Mouse (Mus musculus) MEL (cell line): ENCODE measurements around the gene Neurod2. TPM values are rescaled to one million over a fixed set of nuclear protein-coding genes. Genes with fewer than 3 reads are reported as not detected.

Experiments used
- DNase-seq: peaks from one replicate; pipeline ENCODE4 v3.0.0; 2011; ENCODE audit warnings: low read depth, low spot score
- H3K27ac ChIP-seq: 2 replicates; pipeline ENCODE4 v1.5.1; 2012; ENCODE audit warnings: low read depth, mild to moderate bottlenecking, control low read depth, low read length, moderate library complexity; ENCODE audit not compliant: control insufficient read depth
- H3K27me3 ChIP-seq, 2 experiments: fragments of 150-350 bp in 1 of 2; sonication (generic) in 1 of 2; 2 replicates each; pipeline ENCODE4 v1.6.1; 2012; ENCODE audit warnings: low read length in 2 of 2, mild to moderate bottlenecking in 2 of 2, improper control_type of control experiment in 1 of 2, moderate library complexity in 1 of 2; ENCODE audit not compliant: insufficient read depth in 2 of 2, control insufficient read depth in 1 of 2
- H3K36me3 ChIP-seq, 2 experiments: 2 replicates each; pipeline ENCODE4 v1.6.1; 2012 to 2014; ENCODE audit warnings: low read length in 2 of 2, improper control_type of control experiment in 1 of 2, inconsistent platforms in 1 of 2, mild to moderate bottlenecking in 1 of 2; ENCODE audit not compliant: insufficient read depth in 2 of 2, control insufficient read depth in 1 of 2
- H3K4me1 ChIP-seq, 2 experiments: fragments of 150-350 bp in 1 of 2; sonication (generic) in 1 of 2; 2 replicates each; pipeline ENCODE4 v1.6.1; 2012; ENCODE audit warnings: low read length in 2 of 2, improper control_type of control experiment in 1 of 2, mild to moderate bottlenecking in 1 of 2; ENCODE audit not compliant: insufficient read depth in 2 of 2, control insufficient read depth in 1 of 2
- H3K4me3 ChIP-seq, 2 experiments: fragments of 150-350 bp in 1 of 2; sonication (generic) in 1 of 2; 2 replicates each; pipeline ENCODE4 v1.5.1; 2012; ENCODE audit warnings: low read depth in 2 of 2, low read length in 2 of 2, mild to moderate bottlenecking in 2 of 2, moderate library complexity in 2 of 2, control low read depth in 1 of 2, improper control_type of control experiment in 1 of 2; ENCODE audit not compliant: control insufficient read depth in 1 of 2, insufficient read depth in 1 of 2
- H3K79me2 ChIP-seq: 2 replicates; pipeline ENCODE4 v1.6.1; 2012; ENCODE audit warnings: mild to moderate bottlenecking, low read length, moderate library complexity; ENCODE audit not compliant: control insufficient read depth, poor library complexity, insufficient read depth
- H3K9ac ChIP-seq: 2 replicates; pipeline ENCODE4 v1.6.1; 2012; ENCODE audit warnings: low read depth, mild to moderate bottlenecking, control low read depth, low read length, moderate library complexity; ENCODE audit not compliant: control insufficient read depth, poor library complexity, severe bottlenecking
- H3K9me3 ChIP-seq: fragments of 150-350 bp; sonication (generic); replicated peaks from 2 replicates; pipeline ENCODE4 v1.6.1; 2012; ENCODE audit warnings: mild to moderate bottlenecking, low read length, improper control_type of control experiment, moderate library complexity; ENCODE audit not compliant: insufficient read depth
- BHLHE40 ChIP-seq: IDR thresholded peaks from 2 replicates; pipeline ENCODE4 v1.6.1; 2012; ENCODE audit warnings: low read depth, mild to moderate bottlenecking, inconsistent platforms, low read length, improper control_type of control experiment, borderline replicate concordance
- CHD1 ChIP-seq: IDR thresholded peaks from 2 replicates; pipeline ENCODE4 v1.6.1; 2012; ENCODE audit warnings: low read depth, mild to moderate bottlenecking, inconsistent platforms, low read length, improper control_type of control experiment
- CHD2 ChIP-seq: IDR thresholded peaks from 2 replicates; pipeline ENCODE4 v1.6.1; 2011; ENCODE audit warnings: low read length, improper control_type of control experiment
- CTCF ChIP-seq, 3 experiments: IDR thresholded peaks in 2 of 3; conservative IDR thresholded peaks in 1 of 3; 2 replicates each; pipeline ENCODE4 v1.5.1; 2011 to 2012; ENCODE audit warnings: low read length in 3 of 3, low read depth in 2 of 3, mild to moderate bottlenecking in 2 of 3, improper control_type of control experiment in 1 of 3, inconsistent platforms in 1 of 3, mixed read lengths in 1 of 3, moderate library complexity in 1 of 3; ENCODE audit not compliant: control insufficient read depth in 1 of 3, insufficient read depth in 1 of 3, poor library complexity in 1 of 3, severe bottlenecking in 1 of 3
- E2F4 ChIP-seq: IDR thresholded peaks from 2 replicates; pipeline ENCODE4 v1.6.1; 2011; ENCODE audit warnings: low read depth, low read length, improper control_type of control experiment, borderline replicate concordance
- ELF1 ChIP-seq: IDR thresholded peaks from 2 replicates; pipeline ENCODE4 v1.6.1; 2014; ENCODE audit warnings: low read depth, mild to moderate bottlenecking, inconsistent platforms, low read length, improper control_type of control experiment, moderate library complexity
- EP300 ChIP-seq, 2 experiments: IDR thresholded peaks; 2 replicates each; pipeline ENCODE4 v1.6.1; 2011; ENCODE audit warnings: improper control_type of control experiment in 2 of 2, low read length in 2 of 2, low read depth in 1 of 2, mild to moderate bottlenecking in 1 of 2
- ETS1 ChIP-seq: IDR thresholded peaks from 2 replicates; pipeline ENCODE4 v1.6.1; 2012; ENCODE audit warnings: low read depth, mild to moderate bottlenecking, inconsistent platforms, low read length, improper control_type of control experiment, moderate library complexity
- GATA1 ChIP-seq: IDR thresholded peaks from 2 replicates; pipeline ENCODE4 v1.6.1; 2011; ENCODE audit warnings: low read depth, low read length, improper control_type of control experiment
- HCFC1 ChIP-seq: IDR thresholded peaks from 2 replicates; pipeline ENCODE4 v1.6.1; 2012; ENCODE audit warnings: low read depth, mild to moderate bottlenecking, inconsistent platforms, low read length, improper control_type of control experiment, moderate library complexity
- JUND ChIP-seq: IDR thresholded peaks from 2 replicates; pipeline ENCODE4 v1.6.1; 2011; ENCODE audit warnings: low read depth, mild to moderate bottlenecking, improper control_type of control experiment, low read length
- KAT2A ChIP-seq: conservative IDR thresholded peaks from 2 replicates; pipeline ENCODE4 v1.6.1; 2012; ENCODE audit warnings: low read depth, low read length, improper control_type of control experiment, inconsistent platforms
- MAFK ChIP-seq: IDR thresholded peaks from 2 replicates; pipeline ENCODE4 v1.6.1; 2011; ENCODE audit warnings: low read depth, mild to moderate bottlenecking, low read length, improper control_type of control experiment, borderline replicate concordance
- MAZ ChIP-seq: IDR thresholded peaks from 2 replicates; pipeline ENCODE4 v1.6.1; 2012; ENCODE audit warnings: low read depth, mild to moderate bottlenecking, inconsistent platforms, low read length, improper control_type of control experiment
- MEF2A ChIP-seq: IDR thresholded peaks from 2 replicates; pipeline ENCODE4 v1.6.1; 2014; ENCODE audit warnings: low read depth, mild to moderate bottlenecking, inconsistent platforms, low read length, improper control_type of control experiment; ENCODE audit not compliant: poor library complexity, insufficient replicate concordance, severe bottlenecking; ENCODE audit errors: extremely low read depth
- MXI1 ChIP-seq: IDR thresholded peaks from 2 replicates; pipeline ENCODE4 v1.6.1; 2011; ENCODE audit warnings: mild to moderate bottlenecking, low read depth, low read length, improper control_type of control experiment
- MYB ChIP-seq: IDR thresholded peaks from 2 replicates; pipeline ENCODE4 v1.6.1; 2011; ENCODE audit warnings: mild to moderate bottlenecking, low read depth, low read length, improper control_type of control experiment
- MYC ChIP-seq: IDR thresholded peaks from 2 replicates; pipeline ENCODE4 v1.6.1; 2011; ENCODE audit warnings: low read depth, mild to moderate bottlenecking, low read length, improper control_type of control experiment, moderate library complexity
- NELFE ChIP-seq: IDR thresholded peaks from 2 replicates; pipeline ENCODE4 v1.6.1; 2011; ENCODE audit warnings: low read depth, low read length, improper control_type of control experiment
- NRF1 ChIP-seq: IDR thresholded peaks from 2 replicates; pipeline ENCODE4 v1.6.1; 2014; ENCODE audit warnings: low read depth, mild to moderate bottlenecking, inconsistent platforms, low read length, improper control_type of control experiment, moderate library complexity; ENCODE audit not compliant: poor library complexity, insufficient read depth, severe bottlenecking
- POLR2A ChIP-seq, 2 experiments: IDR thresholded peaks; 2 replicates each; pipeline ENCODE4 v1.6.1; 2011 to 2012; ENCODE audit warnings: low read length in 2 of 2, mild to moderate bottlenecking in 2 of 2, control low read depth in 1 of 2, improper control_type of control experiment in 1 of 2, low read depth in 1 of 2, moderate library complexity in 1 of 2; ENCODE audit not compliant: control insufficient read depth in 1 of 2, insufficient read depth in 1 of 2, poor library complexity in 1 of 2
- POLR2AphosphoS2 ChIP-seq: IDR thresholded peaks from 2 replicates; pipeline ENCODE4 v1.6.1; 2011; ENCODE audit warnings: low read length, improper control_type of control experiment
- POLR2AphosphoS5 ChIP-seq: IDR thresholded peaks from 2 replicates; pipeline ENCODE4 v1.6.1; 2012; ENCODE audit warnings: low read depth, borderline replicate concordance, mild to moderate bottlenecking, inconsistent platforms, low read length, moderate library complexity, mixed read lengths
- RAD21 ChIP-seq: IDR thresholded peaks from 2 replicates; pipeline ENCODE4 v1.6.1; 2011; ENCODE audit warnings: mild to moderate bottlenecking, low read depth, low read length, improper control_type of control experiment
- RCOR1 ChIP-seq: IDR thresholded peaks from 2 replicates; pipeline ENCODE4 v1.6.1; 2012; ENCODE audit warnings: low read depth, mild to moderate bottlenecking, inconsistent platforms, low read length, improper control_type of control experiment
- SIN3A ChIP-seq: IDR thresholded peaks from 2 replicates; pipeline ENCODE4 v1.6.1; 2012; ENCODE audit warnings: low read length, improper control_type of control experiment, inconsistent platforms
- TAL1 ChIP-seq: IDR thresholded peaks from 2 replicates; pipeline ENCODE4 v1.6.1; 2012; ENCODE audit warnings: mild to moderate bottlenecking, inconsistent platforms, low read length, moderate library complexity, mixed read lengths
- TBP ChIP-seq: IDR thresholded peaks from 2 replicates; pipeline ENCODE4 v1.8.0; 2011; ENCODE audit warnings: low read depth, low read length, improper control_type of control experiment
- TCF12 ChIP-seq: IDR thresholded peaks from 2 replicates; pipeline ENCODE4 v1.6.1; 2014; ENCODE audit warnings: low read depth, mild to moderate bottlenecking, inconsistent platforms, low read length, improper control_type of control experiment, moderate library complexity
- UBTF ChIP-seq: IDR thresholded peaks from 2 replicates; pipeline ENCODE4 v1.6.1; 2012; ENCODE audit warnings: low read depth, mild to moderate bottlenecking, inconsistent platforms, low read length, improper control_type of control experiment, moderate library complexity, borderline replicate concordance; ENCODE audit not compliant: insufficient read depth
- USF1 ChIP-seq: IDR thresholded peaks from 2 replicates; pipeline ENCODE4 v1.6.1; 2014; ENCODE audit warnings: low read depth, mild to moderate bottlenecking, inconsistent platforms, low read length, improper control_type of control experiment, moderate library complexity
- USF2 ChIP-seq, 2 experiments: IDR thresholded peaks; 2 replicates each; pipeline ENCODE4 v1.6.1; 2011 to 2012; ENCODE audit warnings: improper control_type of control experiment in 2 of 2, low read length in 2 of 2, borderline replicate concordance in 1 of 2, inconsistent platforms in 1 of 2, low read depth in 1 of 2, mild to moderate bottlenecking in 1 of 2; ENCODE audit not compliant: insufficient read depth in 1 of 2
- ZC3H11A ChIP-seq: IDR thresholded peaks from 2 replicates; pipeline ENCODE4 v1.6.1; 2012; ENCODE audit warnings: low read depth, mild to moderate bottlenecking, inconsistent platforms, low read length, improper control_type of control experiment
- ZKSCAN1 ChIP-seq: IDR thresholded peaks from 2 replicates; pipeline ENCODE4 v1.6.1; 2012; ENCODE audit warnings: low read depth, mild to moderate bottlenecking, inconsistent platforms, low read length, improper control_type of control experiment, moderate library complexity
- ZNF384 ChIP-seq: IDR thresholded peaks from 2 replicates; pipeline ENCODE4 v1.6.1; 2012; ENCODE audit warnings: low read depth, mild to moderate bottlenecking, inconsistent platforms, low read length, improper control_type of control experiment
- polyA plus RNA-seq, 2 experiments: library from polyadenylated mRNA; stranded (reverse) in 1 of 2; unstranded in 1 of 2; fragments of >175 nt in 1 of 2; fragments of >200 nt in 1 of 2; gene quantifications; 2 replicates each; pipeline versions ENCODE4 v1.2.1 to v1.2.4; 2012; ENCODE audit warnings: low replicate concordance in 2 of 2, low read depth in 1 of 2; ENCODE audit not compliant: insufficient read length in 2 of 2, insufficient read depth in 1 of 2, missing spikeins in 1 of 2
- total RNA-seq: library from RNA; depleted of rRNA; stranded (reverse); fragments of 300-350 nt; gene quantifications from 2 replicates; pipeline ENCODE4 v1.2.3, GENCODE M21; 2012

The Neurod2 gene
- total and polyA plus RNA-seq, 3 experiments = not detected

DNA sequence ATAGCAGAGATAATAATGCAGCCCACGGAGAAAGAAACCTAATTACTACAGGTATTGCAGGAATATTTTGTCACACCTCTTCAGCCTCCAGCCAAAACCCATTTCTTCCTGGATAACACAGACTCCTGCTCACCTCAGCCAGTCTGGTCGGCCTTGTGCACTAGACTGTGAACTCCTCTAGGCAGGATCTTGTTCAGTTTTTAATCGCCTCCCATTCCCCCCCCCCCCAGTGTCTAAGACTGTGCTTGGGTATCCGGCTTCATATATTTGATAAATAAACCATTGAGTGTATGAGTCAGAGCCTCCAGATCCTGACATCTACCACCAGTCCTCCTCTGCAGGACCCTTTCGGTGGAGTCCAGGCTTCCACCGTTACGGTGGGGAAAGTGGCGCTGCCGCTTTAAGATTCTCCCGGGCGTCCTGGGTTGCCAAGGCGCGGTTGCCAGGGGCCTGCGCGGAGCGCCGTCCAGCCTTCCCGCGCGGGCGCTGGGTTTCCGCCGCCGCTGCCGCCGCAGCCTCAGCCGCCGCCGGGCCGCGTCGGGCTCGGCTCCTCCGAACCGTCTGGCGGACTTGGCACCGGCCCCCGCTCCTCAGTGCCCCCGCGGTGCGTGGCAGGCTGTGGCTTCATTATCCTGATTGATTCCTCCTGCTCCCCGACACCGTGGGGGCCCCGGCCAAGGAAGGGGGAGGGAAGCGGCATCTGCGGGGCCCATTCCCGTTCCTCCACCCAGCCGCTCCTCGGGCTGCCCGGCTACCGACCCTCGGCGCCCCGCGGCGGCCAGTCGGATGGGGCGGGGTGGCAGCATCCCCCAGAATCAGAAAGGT, 35.0 kb downstream of the Neurod2 start:
- H3K9ac ChIP-seq = peak overlapping the region; percentile 84
- H3K36me3 ChIP-seq = peaks cover 0 to 9% of the 10 kb centered on the region in 2 experiments; a peak in 2 of 4 replicates
- no peak overlapping the region for H3K27ac ChIP-seq
- no peaks in the 10 kb centered on the region; the same call in 1 of the 2 replicates for H3K79me2 ChIP-seq
- no peaks in the 10 kb centered on the region for H3K9me3 ChIP-seq
- H3K4me3 ChIP-seq = peak overlapping the region; percentile 69 to 78
- H3K4me1 ChIP-seq = peaks cover 0 to 11% of the 10 kb centered on the region in 2 experiments; a peak in 3 of 4 replicates
- TF ChIP-seq ETS1 (no peak), E2F4 (no peak; the same call in 1 of the 2 replicates), HCFC1 (peak; percentile 74), TAL1 (no peak), SIN3A (peak; percentile 97), NELFE (peak; percentile 43; the same call in 1 of the 2 replicates), USF1 (no peak), MEF2A (no peak), POLR2AphosphoS2 (no peak), KAT2A (no peak), TBP (no peak), TCF12 (no peak), UBTF (peak; percentile 88; the same call in 1 of the 2 replicates), CTCF (IDR thresholded peaks at IDR 0.05 in 2 of 3, conservative IDR thresholded peaks at IDR 0.05 in 1 of 3; ENCODE audit: control insufficient read depth in 1 of 3, insufficient read depth in 1 of 3, low read depth in 2 of 3, low read length in 3 of 3, poor library complexity in 1 of 3, severe bottlenecking in 1 of 3) (no peak), ZC3H11A (no peak), USF2 (IDR thresholded peaks at IDR 0.05; ENCODE audit: borderline replicate concordance in 1 of 2, insufficient read depth in 1 of 2, low read depth in 1 of 2, low read length in 2 of 2) (no peak), RCOR1 (no peak), ZNF384 (no peak), ZKSCAN1 (no peak), NRF1 (peak; percentile 62), POLR2A (IDR thresholded peaks at IDR 0.05; ENCODE audit: control insufficient read depth in 1 of 2, insufficient read depth in 1 of 2, low read depth in 1 of 2, low read length in 2 of 2, poor library complexity in 1 of 2) (peak; percentile 56 to 66; a peak in 2 of 4 replicates), MAZ (peak; percentile 30; the same call in 1 of the 2 replicates), MYB (no peak), BHLHE40 (no peak), ELF1 (peak; percentile 45; the same call in 1 of the 2 replicates), CHD1 (no peak), GATA1 (no peak), MYC (no peak), RAD21 (no peak), MAFK (no peak), CHD2 (no peak), POLR2AphosphoS5 (no peak), EP300 (IDR thresholded peaks at IDR 0.05; ENCODE audit: low read depth in 1 of 2, low read length in 2 of 2) (no peak), MXI1 (peak; percentile 83), JUND (no peak)
- no peaks in the 10 kb centered on the region for H3K27me3 ChIP-seq
- peak; percentile 79 for DNase-seq
